Mouse (Mus musculus) C2C12 (cell line): ENCODE data around the gene Gm3952.

Experiments
- CTCF ChIP-seq: IDR thresholded peaks from one replicate; pipeline ENCODE4 v1.5.1; 2011; ENCODE audit not compliant: control insufficient read depth, insufficient read depth, insufficient read length
- MAX ChIP-seq: IDR thresholded peaks from one replicate; pipeline ENCODE4 v1.6.1; 2011; ENCODE audit warnings: mild to moderate bottlenecking, control low read depth
- MYOG ChIP-seq: IDR thresholded peaks from one replicate; pipeline ENCODE4 v1.6.1; 2011; ENCODE audit not compliant: control insufficient read depth, insufficient read length; ENCODE audit errors: extremely low read depth

GRCm38 (mm10) chr8:128696701-128697397 is 101.6 kb downstream of the Gm3952 start:
- TF ChIP-seq CTCF (no peak), MYOG (no peak), MAX (no peak)
